Mouse (Mus musculus) neural tube, embryonic 14.5 days (tissue): ENCODE measurements around the gene Golga4. TPM values are rescaled to one million over a fixed set of nuclear protein-coding genes. Genes with fewer than 3 reads are reported as not detected.

Experiments
- ATAC-seq: fragments of 200-750 bp; cut with Nextera tagmentation; 2 replicates; pipeline ENCODE4 v1.8.0; 2017; ENCODE audit warnings: low read depth, mild to moderate bottlenecking, moderate TSS enrichment, moderate library complexity
- H3K27ac ChIP-seq: fragments of 300-500 bp; sonication (generic); 2 replicates; pipeline ENCODE4 v1.5.1; 2014; ENCODE audit warnings: low read depth, mild to moderate bottlenecking, control low read depth, low read length, moderate library complexity, mixed read lengths
- H3K27me3 ChIP-seq: fragments of 300-500 bp; sonication (generic); 2 replicates; pipeline ENCODE4 v1.6.1; 2014; ENCODE audit warnings: low read length; ENCODE audit not compliant: control insufficient read depth, insufficient read depth
- H3K36me3 ChIP-seq: fragments of 300-500 bp; sonication (generic); 2 replicates; pipeline ENCODE4 v1.6.1; 2014; ENCODE audit warnings: low read length, mixed read lengths; ENCODE audit not compliant: control insufficient read depth, insufficient read depth
- H3K4me1 ChIP-seq: fragments of 300-500 bp; sonication (generic); 2 replicates; pipeline ENCODE4 v1.6.1; 2014; ENCODE audit warnings: low read length; ENCODE audit not compliant: control insufficient read depth, insufficient read depth
- H3K4me2 ChIP-seq: fragments of 300-500 bp; sonication (generic); 2 replicates; pipeline ENCODE4 v1.6.1; 2014; ENCODE audit warnings: mild to moderate bottlenecking, low read depth, low read length, control low read depth
- H3K4me3 ChIP-seq: fragments of 300-500 bp; sonication (generic); 2 replicates; pipeline ENCODE4 v1.5.1; 2014; ENCODE audit warnings: low read depth, low read length, control low read depth, mixed read lengths
- H3K9ac ChIP-seq: fragments of 300-500 bp; sonication (generic); replicated peaks from 2 replicates; pipeline ENCODE4 v1.6.1; 2014; ENCODE audit warnings: low read depth, mild to moderate bottlenecking, control low read depth, low read length, mixed read lengths
- H3K9me3 ChIP-seq: fragments of 300-500 bp; sonication (generic); 2 replicates; pipeline ENCODE4 v1.6.1; 2016; ENCODE audit warnings: low read length; ENCODE audit not compliant: control insufficient read depth
- WGBS: fragments of 180-500 bp; shearing (Covaris S2); extraction: QIAGEN DNeasy Blood & Tissue Kit; methylation state at CpG from one replicate; pipeline ENCODE4 v1.1.7; 2014; 5-methylcytosine and 5-hydroxymethylcytosine counted together
- polyA plus RNA-seq: library from polyadenylated mRNA; unstranded; fragments of >200 nt; fragmentation: Nextera tagmentation; extraction: Ambion mirVana; gene quantifications from 2 replicates; pipeline ENCODE4 v1.2.1, GENCODE M21; 2014

Golga4 gene
- polyA plus RNA-seq, 1 experiment from 2014 or later: 53.8 TPM

DNA sequence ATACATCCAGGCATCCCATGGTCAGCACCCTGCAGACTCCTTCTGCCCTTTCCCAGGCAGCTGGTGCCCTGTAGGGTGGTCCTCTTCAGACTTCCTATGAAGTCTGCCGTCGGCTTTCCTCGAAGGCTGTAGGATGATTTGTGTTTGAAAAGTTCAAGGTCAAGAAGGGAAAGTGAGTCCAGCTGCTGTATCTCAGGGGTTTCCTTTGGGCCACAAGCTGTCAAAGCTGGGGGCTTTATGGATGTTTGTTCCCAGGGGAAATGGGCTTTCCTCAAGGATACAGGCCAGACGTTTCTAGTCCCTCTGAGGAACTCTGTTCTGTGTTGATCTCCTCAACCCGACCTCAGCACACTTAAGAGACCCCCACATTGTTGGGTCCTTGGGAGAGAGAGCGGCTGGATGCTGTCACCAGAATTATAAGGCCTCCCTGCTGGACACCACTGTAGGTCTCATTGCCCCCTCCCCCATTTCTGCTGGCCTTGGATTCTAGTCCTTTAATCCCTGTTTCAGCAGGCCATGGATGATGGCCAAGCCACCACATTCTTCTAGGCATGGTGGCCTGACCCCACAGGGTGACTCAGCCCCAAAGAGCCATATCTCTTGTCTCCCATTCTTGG is 123.8 kb downstream of the Golga4 start:
- ATAC-seq: no peak
- no peak overlapping the region for H3K27ac ChIP-seq
- no peaks in the 10 kb centered on the region for H3K4me1 ChIP-seq
- WGBS: 37% methylated on average over 6 of the region's 6 CpGs
- no peaks in the 10 kb centered on the region for H3K27me3 ChIP-seq
- H3K9me3 ChIP-seq: no peaks in the 10 kb centered on the region
- H3K4me3 ChIP-seq: no peak overlapping the region
- H3K36me3 ChIP-seq: no peaks in the 10 kb centered on the region
- H3K4me2 ChIP-seq: no peak overlapping the region
- H3K9ac ChIP-seq: no peak overlapping the region

Other genes with a start within 250 kb of the Golga4 start
- gene Eomes, start 28.1 kb upstream of the Golga4 start, polyA plus RNA-seq: not detected in 2 replicates
- gene Itga9, start 100.4 kb downstream of the Golga4 start, polyA plus RNA-seq: 1.7 and 3.1 TPM in 2 replicates